Mouse (Mus musculus): ENCODE measurements around the gene Ptpru. TPM values are rescaled to one million over a fixed set of nuclear protein-coding genes. Genes with fewer than 3 reads are reported as not detected.

Ptpru gene
- total RNA-seq, 2 experiments from 2014 or later, result 66.8 to 82.5 TPM

DNA sequence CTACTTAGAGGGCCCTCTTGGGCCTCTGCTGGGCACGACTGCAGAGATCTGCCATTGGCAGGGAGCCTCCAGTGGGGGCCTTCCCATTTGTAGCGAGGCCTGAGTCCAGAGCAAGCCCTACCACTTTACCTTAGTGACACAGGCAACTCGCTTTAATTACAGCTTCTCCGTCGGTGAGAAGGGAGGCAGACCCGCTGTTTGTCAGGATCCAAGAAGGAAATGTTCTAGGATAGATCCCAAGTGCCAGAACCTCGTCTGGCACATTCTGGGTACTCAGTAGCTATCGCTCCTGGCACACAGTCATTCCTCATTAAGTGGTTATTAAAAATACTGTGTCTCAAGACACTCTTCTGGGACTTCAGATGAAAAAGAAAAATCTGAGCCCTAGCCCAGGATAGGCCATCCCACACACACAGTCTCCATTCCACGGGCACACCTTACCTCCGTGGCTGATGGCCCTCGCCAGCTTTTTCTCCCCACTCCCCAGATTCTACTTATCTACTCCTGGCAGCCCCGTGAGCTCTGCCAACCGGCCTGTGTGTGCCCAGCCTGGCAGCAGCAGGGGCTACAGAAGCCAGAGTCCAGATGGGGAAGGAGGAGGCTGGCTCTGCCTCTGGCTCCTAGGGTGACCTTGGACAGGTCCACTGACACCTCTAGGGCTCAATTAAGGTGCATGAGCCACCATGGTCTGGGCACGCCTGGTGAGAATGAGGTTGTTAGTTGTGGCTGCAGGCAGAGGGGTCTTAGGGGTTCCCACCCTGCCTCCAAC lies 41.6 kb downstream of the Ptpru start:
- peak; percentile 28 to 59 for DNase-seq (ENCODE audit: low spot score in 2 of 2)

DNA sequence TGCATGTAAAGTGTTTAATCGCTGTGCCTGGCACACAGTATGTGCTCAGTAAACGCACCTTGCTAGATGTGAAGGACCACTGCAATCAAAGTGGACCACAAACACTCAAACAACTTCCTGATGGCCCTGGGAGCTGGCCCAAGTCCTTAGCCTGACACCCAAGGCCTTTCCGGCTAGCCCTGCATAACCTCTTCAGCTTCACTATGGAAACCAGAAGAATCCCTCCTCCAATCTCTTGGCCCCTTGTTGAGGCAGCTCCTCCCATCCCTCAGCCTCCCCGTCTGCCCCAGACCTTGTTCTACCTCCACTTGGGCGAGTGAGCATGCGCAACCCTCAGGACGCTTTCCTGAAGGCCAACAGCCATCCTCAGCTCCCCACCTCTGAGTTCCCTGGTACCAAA lies 51.3 kb downstream of the Ptpru start:
- DNase-seq (ENCODE audit: low spot score in 2 of 2), result no peak

DNA sequence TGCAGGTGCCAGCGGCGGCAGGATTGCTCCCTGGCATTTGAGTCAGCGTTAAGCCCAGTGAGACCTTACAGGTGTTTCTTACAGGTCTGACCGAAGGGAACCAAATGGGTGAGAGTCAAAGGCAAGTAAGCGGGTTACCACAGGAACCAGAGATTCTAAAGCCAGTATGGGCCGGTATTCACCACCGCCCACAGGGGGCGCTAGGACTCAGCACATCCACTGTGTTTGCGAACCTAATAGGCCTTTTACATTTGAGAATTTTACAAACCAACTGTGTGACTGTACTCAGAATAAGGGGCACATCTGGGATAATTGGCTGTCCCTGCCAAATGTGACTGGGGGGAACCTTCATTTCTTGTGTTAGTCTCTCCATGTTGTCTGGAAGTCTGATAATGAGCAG lies 54.1 kb downstream of the Ptpru start:
- peak; percentile 34 to 52 for DNase-seq (ENCODE audit: low spot score in 2 of 2)

- DNase-seq (ENCODE audit: low spot score in 2 of 2), result peak in 1 of 2 experiments; percentile 44
Measured at GRCm38 (mm10) chr4:131781023-131781422, 57.1 kb downstream of the Ptpru start.

DNA sequence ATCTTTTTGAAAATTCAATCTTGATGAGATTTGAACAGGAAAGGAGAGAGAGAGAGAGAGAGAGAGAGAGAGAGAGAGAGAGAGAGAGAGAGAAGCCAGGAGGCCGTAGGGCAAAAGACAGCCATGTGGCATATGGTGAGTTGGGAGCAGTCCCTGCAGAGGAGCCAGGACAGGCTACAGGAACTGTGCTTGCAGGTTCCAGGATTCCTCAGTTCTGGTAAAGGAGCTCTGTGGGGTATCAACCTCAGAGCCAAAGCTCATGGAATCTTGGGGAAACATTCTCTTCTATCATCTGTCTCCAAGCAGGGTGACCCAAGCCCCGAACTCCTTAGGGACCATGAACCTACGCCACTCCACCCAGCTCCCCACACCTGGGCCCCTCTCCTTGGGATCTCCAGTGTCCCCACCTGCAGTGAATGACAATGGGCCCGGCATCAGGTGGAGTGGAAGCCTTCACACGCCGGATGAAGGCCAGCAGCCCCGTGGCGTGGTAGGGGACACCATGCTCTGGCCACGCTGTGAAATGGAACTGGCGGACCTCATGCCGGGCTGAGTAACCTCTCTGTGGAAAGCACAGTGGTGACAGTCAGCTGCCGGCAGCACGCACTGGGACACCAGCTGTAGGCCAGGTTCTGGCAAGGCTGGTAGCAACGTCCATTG lies 59.3 kb downstream of the Ptpru start:
- no peak for DNase-seq (ENCODE audit: low spot score in 2 of 2)

GRCm38 (mm10) chr4:131771384-131771783 lies 66.7 kb downstream of the Ptpru start:
- peak; percentile 40 to 57 for DNase-seq (ENCODE audit: low spot score in 2 of 2)

- DNase-seq (ENCODE audit: low spot score in 2 of 2), result no peak
Measured at GRCm38 (mm10) chr4:131763911-131764310, 74.2 kb downstream of the Ptpru start.

DNA sequence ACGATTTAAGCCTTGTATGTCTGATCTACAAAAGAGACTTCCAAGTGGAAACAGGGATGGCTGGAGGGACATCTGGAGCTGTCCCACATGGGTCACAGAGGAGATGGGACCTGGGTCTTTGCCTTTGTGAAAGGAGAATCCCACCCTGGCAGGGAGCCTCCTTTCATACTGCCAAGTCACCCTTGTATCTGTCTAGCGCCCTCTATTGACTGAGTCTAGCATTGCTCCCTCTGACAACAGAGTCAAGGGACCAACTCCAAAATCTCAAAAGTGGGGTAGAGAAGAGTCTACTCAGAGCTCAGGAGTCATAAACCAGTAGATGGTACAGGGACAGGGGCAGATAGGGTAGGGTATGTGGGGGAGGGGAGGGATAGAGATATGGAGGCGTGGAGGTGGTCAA lies 74.6 kb downstream of the Ptpru start:
- no peak for DNase-seq (ENCODE audit: low spot score in 2 of 2)

DNA sequence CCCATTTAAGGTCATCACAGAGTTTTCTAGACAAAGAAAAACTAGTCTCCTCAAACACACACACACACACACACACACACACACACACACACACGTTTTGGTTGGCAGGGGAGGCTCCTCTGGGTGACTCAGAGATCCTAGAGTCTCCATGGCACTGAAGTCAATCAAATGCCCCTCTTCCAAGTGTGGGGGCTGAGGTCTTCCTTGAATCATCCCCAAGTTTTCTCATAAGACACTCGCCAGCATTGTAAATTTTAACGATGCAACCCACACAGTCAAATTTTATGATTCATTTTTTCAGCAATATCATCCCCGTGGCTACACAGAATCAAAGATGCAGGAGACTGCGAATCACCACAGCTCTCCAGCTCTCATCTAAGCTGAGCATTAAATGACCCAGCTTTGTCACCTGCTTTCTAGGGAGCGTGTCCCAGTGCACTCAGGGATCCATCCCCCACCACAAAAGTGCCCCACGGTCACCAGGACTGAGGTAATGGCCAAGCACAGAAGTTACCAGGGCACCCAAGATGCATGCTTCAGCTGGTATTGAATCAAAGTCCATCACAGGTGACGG lies 75.8 kb downstream of the Ptpru start:
- DNase-seq (ENCODE audit: low spot score in 2 of 2), result no peak

DNA sequence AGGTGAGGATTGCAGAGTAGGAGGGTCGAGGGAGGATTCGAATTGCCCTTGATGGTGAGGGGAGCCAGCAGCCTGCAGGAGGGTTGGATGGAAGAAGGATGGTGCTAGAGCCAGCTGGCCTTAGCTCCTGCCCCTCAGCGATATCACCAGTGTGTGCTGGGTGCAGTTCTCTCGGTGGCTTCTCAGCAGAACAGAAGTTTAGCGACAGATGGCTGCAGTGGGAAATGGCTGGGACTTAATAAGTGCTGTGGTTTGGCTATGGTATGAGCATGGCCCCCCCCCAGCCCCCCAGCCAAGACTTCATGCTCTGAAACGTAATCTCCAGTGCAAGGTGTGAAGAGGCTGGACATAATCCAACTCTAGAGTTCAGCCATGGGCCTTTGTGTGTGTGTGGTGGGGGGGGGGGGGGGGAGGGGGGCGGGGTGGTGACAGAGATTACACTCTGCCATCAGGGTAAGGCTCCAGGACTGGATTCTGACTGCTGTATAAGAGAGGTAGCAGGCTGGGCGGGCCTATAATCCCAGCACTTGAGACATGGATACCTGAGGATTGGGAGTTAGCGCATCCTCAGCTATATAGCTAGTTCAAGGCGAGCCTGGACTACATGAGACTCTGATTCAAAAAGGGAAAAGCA lies 85.8 kb downstream of the Ptpru start:
- peak in 1 of 2 experiments; percentile 36 for DNase-seq (ENCODE audit: low spot score in 2 of 2)

DNA sequence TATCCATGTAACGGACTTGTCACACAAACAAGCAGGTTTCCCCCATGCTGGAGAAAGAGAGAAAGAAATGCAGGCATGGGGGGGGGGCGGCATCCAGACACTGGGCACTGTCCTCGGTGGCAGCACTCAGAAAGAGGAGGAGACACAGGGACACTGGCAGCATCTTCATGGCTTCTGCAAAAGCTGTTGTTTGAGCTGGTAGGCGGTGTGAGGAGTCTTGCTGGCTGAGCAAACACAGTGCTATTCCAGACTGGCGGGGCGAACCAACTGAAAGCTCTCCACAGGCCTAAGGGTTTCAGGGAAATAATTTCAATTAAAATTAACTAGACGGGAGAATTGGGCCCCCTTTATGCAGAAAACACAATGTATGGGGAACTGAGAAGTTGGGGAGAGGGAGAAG lies 86.5 kb downstream of the Ptpru start:
- no peak for DNase-seq (ENCODE audit: low spot score in 2 of 2)

DNA sequence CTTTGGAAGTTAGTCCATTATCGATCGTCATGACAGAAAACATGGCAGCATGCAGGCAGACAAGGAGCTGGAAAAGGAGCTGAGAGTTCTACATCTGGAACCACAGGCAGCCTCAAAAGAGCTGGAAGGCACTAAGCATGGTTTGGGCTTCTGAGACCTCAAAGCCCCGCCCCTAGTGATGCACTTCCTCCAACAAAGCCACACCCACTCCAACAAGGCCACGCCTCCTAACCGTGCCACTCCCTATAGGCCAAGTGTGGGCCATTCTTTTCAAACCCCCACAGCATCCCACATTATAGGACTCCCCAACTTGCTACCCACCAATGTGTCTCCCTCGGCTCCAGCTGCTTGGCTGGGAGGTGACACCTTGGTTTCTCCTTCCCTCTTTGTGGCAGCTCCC lies 88.3 kb downstream of the Ptpru start:
- DNase-seq (ENCODE audit: low spot score in 2 of 2), result no peak

GRCm38 (mm10) chr4:131744685-131745043 lies 93.4 kb downstream of the Ptpru start:
- DNase-seq (ENCODE audit: low spot score in 2 of 2), result no peak

DNA sequence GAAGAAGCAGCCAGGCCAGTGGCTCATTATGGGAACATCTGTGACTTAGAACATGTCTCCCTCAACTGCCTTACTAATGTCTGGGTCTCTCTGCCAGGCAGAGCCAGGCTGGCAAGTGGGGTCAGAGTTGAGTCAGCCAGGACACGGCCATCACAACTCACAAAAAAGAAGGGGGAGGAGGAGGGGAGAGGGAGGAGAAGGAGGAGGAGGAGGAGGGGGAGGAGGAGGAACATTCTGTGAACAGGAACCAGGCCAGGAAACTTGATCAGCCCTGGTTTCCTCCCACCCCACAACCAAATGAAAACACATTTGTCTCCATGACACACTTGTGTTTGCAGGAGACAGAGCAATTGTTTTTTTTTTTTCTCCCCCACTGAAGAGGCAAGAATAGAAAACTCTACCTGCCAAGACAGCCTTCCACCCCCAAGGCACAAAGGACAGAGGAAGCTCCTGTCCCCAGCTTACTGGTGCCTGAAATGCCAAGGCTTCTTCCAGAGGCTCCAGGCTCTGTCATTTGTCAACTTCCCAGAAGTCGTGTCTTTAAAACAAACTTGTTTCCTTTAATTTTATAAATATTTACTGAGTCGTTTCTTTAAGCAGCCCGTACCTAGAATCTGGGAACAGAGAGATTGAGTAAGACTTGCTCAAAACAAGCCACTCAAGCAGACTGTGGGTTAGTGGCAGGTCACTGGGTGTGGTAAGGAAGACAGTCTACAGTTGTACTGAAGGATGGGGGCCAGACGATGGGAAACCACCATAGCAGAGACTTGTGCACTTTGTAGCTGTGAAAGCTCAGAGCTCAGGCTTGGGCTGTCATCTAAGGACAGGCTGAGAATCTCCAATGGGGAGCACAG lies 94.0 kb downstream of the Ptpru start:
- DNase-seq (ENCODE audit: low spot score in 2 of 2), result no peak

GRCm38 (mm10) chr4:131743031-131743430 lies 95.1 kb downstream of the Ptpru start:
- no peak for DNase-seq (ENCODE audit: low spot score in 2 of 2)

GRCm38 (mm10) chr4:131740621-131741020 lies 97.5 kb downstream of the Ptpru start:
- no peak for DNase-seq (ENCODE audit: low spot score in 2 of 2)

GRCm38 (mm10) chr4:131728628-131729027 lies 109.5 kb downstream of the Ptpru start:
- no peak for DNase-seq (ENCODE audit: low spot score in 2 of 2)

- peak; percentile 50 to 56 for DNase-seq (ENCODE audit: low spot score in 2 of 2)
Measured at GRCm38 (mm10) chr4:131723415-131724080, 114.5 kb downstream of the Ptpru start.

- no peak for DNase-seq (ENCODE audit: low spot score in 2 of 2)
Measured at GRCm38 (mm10) chr4:131722121-131722841, 115.8 kb downstream of the Ptpru start.

GRCm38 (mm10) chr4:131719151-131719550 lies 118.9 kb downstream of the Ptpru start:
- peak in 1 of 2 experiments; percentile 37 for DNase-seq (ENCODE audit: low spot score in 2 of 2)
